ENCODE assay signal across 23 mouse cellular contexts in genomic region chr11:103733069-103733468, GRCm38 (mm10). TPM values are rescaled to one million over a fixed set of nuclear protein-coding genes. Genes with fewer than 3 reads are reported as not detected.
DNase-seq lines count a peak whose midpoint lies in the region; ATAC-seq and TF ChIP-seq lines count a peak whose summit lies in the region.
"Had no signal": no experiment of that assay in that cellular context is flagged by ENCODE, and none has a peak within 500 bp of the region (broad histone marks: within the 10 kb centered on the region; RNA-seq: fewer than 3 reads in every experiment).

No protein-coding gene starts in this region.

- H3K9me3 ChIP-seq in lung, postnatal 0 days (ENCODE audit: low read length): no peaks in the 10 kb centered on the region
- H3K9me3 ChIP-seq: embryonic facial prominence, embryonic 15.5 days; forebrain, embryonic 10.5 days; heart, embryonic 13.5 days; hindbrain, embryonic 15.5 days had no signal

- DNase-seq in frontal cortex, postnatal 14 days (ENCODE audit: low spot score in 2 of 2): no peak
- DNase-seq in left cerebral cortex, adult 9 months (ENCODE audit: low spot score in 2 of 2): peak; percentile 23 to 62
- no peak for DNase-seq in left cerebral cortex, postnatal 14 days (ENCODE audit: low spot score in 2 of 2)
- peak; percentile 42 for DNase-seq in right cerebral cortex, postnatal 25 days
- DNase-seq in right cerebral cortex, postnatal 14 days: no peak
- DNase-seq in lung, postnatal 0 days (ENCODE audit: low spot score): no peak
- DNase-seq: adrenal gland, postnatal 10 days; cerebellum, adult 18-20 months; cerebellum, adult 9-11 months; cerebellum, postnatal 36 days; gastrocnemius, postnatal 36 days; heart, adult 11 months; heart, postnatal 36 days had no signal

- H3K27me3 ChIP-seq in lung, postnatal 0 days (replicated peaks; ENCODE audit: insufficient read depth, low read length): no peaks in the 10 kb centered on the region
- H3K27me3 ChIP-seq: embryonic facial prominence, embryonic 15.5 days; hindbrain, embryonic 15.5 days had no signal

- peak; percentile 55; the same call in 1 of the 2 replicates for ATAC-seq in frontal cortex, adult (ENCODE audit: low TSS enrichment)
- no peak for ATAC-seq in lung, postnatal 0 days
- ATAC-seq: forebrain, embryonic 14.5 days had no signal

- no peak overlapping the region for H3K4me3 ChIP-seq in lung, postnatal 0 days (ENCODE audit: low read depth, low read length)
- H3K4me3 ChIP-seq: embryonic facial prominence, embryonic 15.5 days; erythroblast, embryonic 14.5 days; forebrain, embryonic 10.5 days; heart, embryonic 13.5 days; hindbrain, embryonic 15.5 days had no signal

- 60% methylated on average over 4 of the region's 4 CpGs for WGBS in lung, postnatal 0 days

- H3K4me1 ChIP-seq in lung, postnatal 0 days (ENCODE audit: insufficient read depth, low read depth, low read length): no peaks in the 10 kb centered on the region
- H3K4me1 ChIP-seq: embryonic facial prominence, embryonic 15.5 days; hindbrain, embryonic 15.5 days had no signal

- no peak overlapping the region for H3K27ac ChIP-seq in lung, postnatal 0 days (ENCODE audit: low read length)
- H3K27ac ChIP-seq: embryonic facial prominence, embryonic 15.5 days; forebrain, embryonic 10.5 days; heart, embryonic 13.5 days; hindbrain, embryonic 15.5 days had no signal

- H3K36me3 ChIP-seq in lung, postnatal 0 days (ENCODE audit: insufficient read depth, low read length): no peaks in the 10 kb centered on the region
- H3K36me3 ChIP-seq: embryonic facial prominence, embryonic 15.5 days; forebrain, embryonic 10.5 days; heart, embryonic 13.5 days; hindbrain, embryonic 15.5 days had no signal

- no peak for TF ChIP-seq CTCF in lung, postnatal 0 days (IDR thresholded peaks at IDR 0.05)

- H3K4me2 ChIP-seq in lung, postnatal 0 days (replicated peaks; ENCODE audit: low read depth, low read length): no peak overlapping the region
- H3K4me2 ChIP-seq: embryonic facial prominence, embryonic 15.5 days; heart, embryonic 13.5 days; hindbrain, embryonic 15.5 days had no signal

- TF ChIP-seq EP300 in lung, postnatal 0 days (IDR thresholded peaks at IDR 0.05): no peak

- H3K9ac ChIP-seq in lung, postnatal 0 days (replicated peaks; ENCODE audit: low read depth): no peak overlapping the region
- H3K9ac ChIP-seq: embryonic facial prominence, embryonic 15.5 days; heart, embryonic 13.5 days; hindbrain, embryonic 15.5 days had no signal

- intact Hi-C loops in left cerebral cortex, postnatal 14 days (cut with DNase I): no loop called here

RNA-seq across cellular contexts. Expression of gene Wnt9b, which starts 16.6 kb away (rescaled TPM):
- under 1 TPM in 1 of 2 experiments, not detected in 1; 0.06 TPM for total RNA-seq in left cerebral cortex, postnatal 14 days (2021)
- polyA plus RNA-seq in lung, postnatal 0 days (2015; fragmentation: Nextera tagmentation; extraction: Ambion mirVana): 0.08 and 0.11 TPM in 2 replicates
- total RNA-seq: gastrocnemius, postnatal 36 days; MEL had no signal
- polyA plus RNA-seq: C2C12; erythroblast, embryonic 14.5 days had no signal

RNA-seq across cellular contexts. Expression of gene Gosr2, which starts 35.4 kb away (rescaled TPM):
- 10 to 100 TPM; 70.9 to 77.0 TPM for total RNA-seq in left cerebral cortex, postnatal 14 days (2021)
- 78.5 and 87.6 TPM in 2 replicates for polyA plus RNA-seq in lung, postnatal 0 days (2015; fragmentation: Nextera tagmentation; extraction: Ambion mirVana)

RNA-seq across cellular contexts. Expression of gene Wnt3, which starts 40.9 kb away (rescaled TPM):
- total RNA-seq in left cerebral cortex, postnatal 14 days (2021): under 1 TPM; 0.82 to 0.83 TPM
- polyA plus RNA-seq in lung, postnatal 0 days (2015; fragmentation: Nextera tagmentation; extraction: Ambion mirVana): 0.08 and 0.49 TPM in 2 replicates
- total RNA-seq: gastrocnemius, postnatal 36 days; heart, postnatal 36 days; MEL had no signal
- polyA plus RNA-seq: erythroblast, embryonic 14.5 days; heart, embryonic 13.5 days; heart, postnatal 0 days had no signal

Comparison
In these comparisons a context has a peak if more than half of its experiments do, and no peak if none do; other contexts are left out.
1. DNase-seq: peak in left cerebral cortex, adult 9 months (2 of 2) and right cerebral cortex, postnatal 25 days (single experiment); none in frontal cortex, postnatal 14 days (0 of 2), left cerebral cortex, postnatal 14 days (0 of 2), right cerebral cortex, postnatal 14 days (single experiment) and lung, postnatal 0 days (single experiment).